Comparison of ENCODE assay signal across 7 mouse cellular contexts in genomic region chr7:112883791-112884274, GRCm38 (mm10).
A peak's percentile ranks its signal among the peaks of the same experiment; 100 is the strongest.
DNase-seq lines count a peak whose midpoint lies in the region; ATAC-seq and TF ChIP-seq lines count a peak whose summit lies in the region.

No protein-coding gene starts in this region.

- no peaks in the 10 kb centered on the region for H3K27me3 ChIP-seq in intestine, embryonic 15.5 days (replicated peaks)
- H3K27me3 ChIP-seq in limb, embryonic 14.5 days (ENCODE audit: control insufficient read depth, insufficient read depth, low read length) = no peaks in the 10 kb centered on the region

- peaks cover 6% of the 10 kb centered on the region; the same call in 1 of the 2 replicates for H3K4me1 ChIP-seq in intestine, embryonic 15.5 days (replicated peaks)
- peaks cover 15% of the 10 kb centered on the region for H3K4me1 ChIP-seq in limb, embryonic 14.5 days (ENCODE audit: control insufficient read depth, insufficient read depth, low read length)

- H3K27ac ChIP-seq in intestine, embryonic 15.5 days = no peak overlapping the region
- H3K27ac ChIP-seq in limb, embryonic 14.5 days (replicated peaks; ENCODE audit: low read depth, low read length) = peak overlapping the region; percentile 52

- no peak for TF ChIP-seq CTCF in brain, embryonic 14.5 days (IDR thresholded peaks at IDR 0.05; ENCODE audit: borderline replicate concordance, extremely low read depth, insufficient read depth, insufficient read length)

- H3K4me2 ChIP-seq in intestine, embryonic 15.5 days (replicated peaks) = no peak overlapping the region
- no peak overlapping the region for H3K4me2 ChIP-seq in limb, embryonic 14.5 days (replicated peaks; ENCODE audit: low read depth, low read length, severe bottlenecking)

- TF ChIP-seq POLR2A in brain, embryonic 14.5 days (IDR thresholded peaks at IDR 0.05; ENCODE audit: borderline replicate concordance, extremely low read depth, insufficient read depth, insufficient read length, poor library complexity, severe bottlenecking) = no peak
- TF ChIP-seq POLR2A in limb, embryonic 14.5 days (IDR thresholded peaks at IDR 0.05; ENCODE audit: borderline replicate concordance, extremely low read depth, insufficient read depth, insufficient read length) = no peak

- H3K4me3 ChIP-seq in intestine, embryonic 15.5 days (replicated peaks) = no peak overlapping the region
- H3K4me3 ChIP-seq in limb, embryonic 14.5 days (replicated peaks; ENCODE audit: low read length) = no peak overlapping the region

- H3K9ac ChIP-seq in intestine, embryonic 15.5 days = no peak overlapping the region
- H3K9ac ChIP-seq in limb, embryonic 14.5 days (ENCODE audit: low read depth, low read length, severe bottlenecking) = no peak overlapping the region

- H3K9me3 ChIP-seq in intestine, embryonic 15.5 days = no peaks in the 10 kb centered on the region
- no peaks in the 10 kb centered on the region for H3K9me3 ChIP-seq in limb, embryonic 14.5 days (ENCODE audit: control insufficient read depth, low read length)

- WGBS in intestine, embryonic 15.5 days = 60% methylated on average over 8 of the region's 8 CpGs
- WGBS in limb, embryonic 14.5 days = 27% methylated on average over 8 of the region's 8 CpGs

- H3K36me3 ChIP-seq in intestine, embryonic 15.5 days = no peaks in the 10 kb centered on the region
- H3K36me3 ChIP-seq in limb, embryonic 14.5 days (ENCODE audit: control insufficient read depth, insufficient read depth, low read length) = 0 out of 2 replicates have a peak, but pooled peaks cover 2% of the 10 kb centered on the region

- ATAC-seq in intestine, embryonic 15.5 days = peak; percentile 47; the same call in 1 of the 2 replicates
- peak; percentile 80 for ATAC-seq in limb, embryonic 14.5 days (ENCODE audit: low FRiP score, low read depth)

- peak; percentile 97 for DNase-seq in brain, embryonic 14.5 days (ENCODE audit: low read depth)
- DNase-seq in embryo, embryonic 11.5 days (ENCODE audit: low read depth, low spot score) = peak; percentile 20
- DNase-seq in gastrocnemius, postnatal 25 days = peak; percentile 78
- peak; percentile 64 for DNase-seq in limb, embryonic 14.5 days (ENCODE audit: low spot score)
- DNase-seq in retina, embryonic 14.5 days (ENCODE audit: low spot score) = peak; percentile 77
- DNase-seq in spleen, postnatal 10 days (ENCODE audit: low spot score in 2 of 2) = no peak

Comparison
In these comparisons a context has a peak if more than half of its experiments do, and no peak if none do; other contexts are left out.
1. DNase-seq: peak in brain, embryonic 14.5 days (single experiment), embryo, embryonic 11.5 days (single experiment), gastrocnemius, postnatal 25 days (single experiment), limb, embryonic 14.5 days (single experiment) and retina, embryonic 14.5 days (single experiment); none in spleen, postnatal 10 days (0 of 2).